Mouse (Mus musculus) cerebellum, adult 11-12 months (tissue): Measurements from ENCODE around the gene Pde6d.

Source experiments
- DNase-seq: peaks from one replicate; pipeline ENCODE4 v3.0.0; 2022

Pde6d gene

GRCm38 (mm10) chr1:86582451-86583096, at the start of gene Pde6d, which contains the start of gene Cops7b:
Gene Pde6d (minus strand): TSS chr1:86582629.
Gene Cops7b (plus strand): TSS chr1:86582904.
- peak; percentile 95 for DNase-seq

- no peak for DNase-seq
These were observed 48.1 kb upstream of the Pde6d start for GRCm38 (mm10) chr1:86630527-86630926.

DNA sequence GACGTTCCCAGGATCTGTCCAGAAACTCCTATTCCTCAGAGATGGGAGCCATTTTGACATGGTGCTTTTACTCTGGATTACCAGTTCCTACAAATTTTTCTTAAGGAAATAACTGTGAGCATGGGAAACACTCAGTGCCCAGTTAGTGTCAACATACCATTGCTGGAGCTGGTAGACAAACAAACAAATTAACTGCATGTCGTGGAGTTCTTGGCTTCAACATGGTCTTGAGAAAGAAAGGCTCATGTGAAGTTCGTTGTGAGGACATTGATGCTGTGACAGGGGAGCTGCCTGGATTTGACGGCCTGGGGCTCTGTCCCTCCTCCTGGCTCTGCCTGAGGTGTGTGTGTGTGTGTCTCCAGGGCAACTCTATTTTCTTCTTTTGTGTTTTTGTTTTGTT, 47.5 kb upstream of the Pde6d start:
- no peak for DNase-seq

DNA sequence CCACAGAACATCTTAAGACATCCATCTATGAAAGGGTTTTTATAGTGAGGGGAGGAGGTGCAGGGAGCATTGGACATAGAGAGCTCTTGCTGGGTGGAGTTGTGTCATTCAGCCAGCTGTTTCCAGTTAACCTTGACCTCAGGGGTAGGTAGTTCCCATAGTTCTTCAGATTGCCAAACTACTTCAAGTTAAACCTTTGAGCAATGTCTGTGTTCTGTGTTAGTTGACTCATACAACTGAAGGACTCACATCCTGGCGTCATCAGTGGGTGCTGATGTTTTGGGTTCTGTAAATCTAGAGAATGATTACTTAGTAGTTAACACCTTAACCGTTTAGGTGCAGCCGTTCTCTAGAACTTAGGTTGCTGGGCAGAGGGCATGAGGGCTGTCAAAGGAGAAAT, 45.8 kb upstream of the Pde6d start:
- DNase-seq: no peak

- no peak for DNase-seq
These were observed 40.9 kb upstream of the Pde6d start for GRCm38 (mm10) chr1:86623001-86624000.

DNA sequence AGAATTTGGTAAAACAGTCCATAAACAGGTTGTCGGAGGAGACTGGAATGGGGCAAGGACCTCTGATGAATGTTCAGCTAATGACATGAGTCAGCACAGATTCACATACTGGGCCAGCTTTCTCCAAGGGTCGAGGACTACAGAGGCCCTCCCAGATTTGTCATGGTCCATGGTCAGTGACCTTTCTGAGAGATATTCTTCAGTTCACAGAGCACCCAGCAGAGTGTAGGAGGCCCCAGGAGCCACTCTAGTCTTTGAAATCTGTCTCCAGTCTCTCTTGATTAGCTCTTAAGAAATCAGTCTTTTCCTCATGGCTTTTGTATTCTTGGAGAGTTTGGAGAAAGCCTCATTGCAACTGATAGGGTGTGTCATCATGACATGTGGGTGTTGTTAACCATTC, 39.9 kb upstream of the Pde6d start:
- DNase-seq: no peak

- no peak for DNase-seq
These were observed 36.2 kb upstream of the Pde6d start for GRCm38 (mm10) chr1:86618454-86619125.

GRCm38 (mm10) chr1:86614269-86614668, 31.8 kb upstream of the Pde6d start:
- no peak for DNase-seq

DNA sequence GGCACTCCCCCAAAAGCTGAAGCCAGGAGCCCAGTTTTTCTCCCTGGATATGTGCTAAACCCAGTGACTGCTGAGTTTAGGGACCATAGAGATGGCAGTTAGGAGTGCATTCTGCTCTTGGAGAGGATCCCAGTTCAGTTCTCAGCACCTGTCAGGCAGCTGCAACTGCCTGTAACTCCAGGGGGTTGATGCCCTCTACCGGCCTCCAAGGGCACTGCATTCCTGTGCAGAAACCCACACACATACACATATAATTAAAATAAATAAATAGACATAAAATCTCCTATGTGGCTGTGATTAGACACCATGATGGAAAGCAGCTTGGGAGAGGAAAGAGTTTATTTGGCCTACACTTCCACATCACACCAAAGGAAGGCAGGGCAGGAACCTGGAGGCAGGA, 29.7 kb upstream of the Pde6d start:
- DNase-seq: no peak

DNA sequence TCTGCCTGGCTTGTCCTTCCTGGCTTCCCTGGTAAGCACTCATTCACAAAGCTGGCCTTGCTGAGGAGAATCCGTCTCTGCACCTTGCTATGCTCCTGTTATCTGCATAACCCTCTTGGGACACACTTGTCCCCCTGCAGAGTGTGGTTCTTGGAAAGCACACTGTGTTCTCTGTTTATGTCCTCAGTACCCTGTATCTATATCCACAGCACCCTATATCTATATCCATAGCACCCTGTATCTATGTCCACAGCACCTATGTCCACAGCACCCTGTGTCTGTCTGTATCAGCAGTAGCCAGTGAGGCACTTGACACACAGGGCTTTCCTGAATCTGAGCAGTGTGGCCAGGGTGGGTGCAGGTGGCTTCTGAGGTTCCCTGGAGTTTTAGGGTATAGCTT, 28.5 kb upstream of the Pde6d start:
- DNase-seq: no peak

GRCm38 (mm10) chr1:86600117-86600516, 17.7 kb upstream of the Pde6d start:
- no peak for DNase-seq

DNA sequence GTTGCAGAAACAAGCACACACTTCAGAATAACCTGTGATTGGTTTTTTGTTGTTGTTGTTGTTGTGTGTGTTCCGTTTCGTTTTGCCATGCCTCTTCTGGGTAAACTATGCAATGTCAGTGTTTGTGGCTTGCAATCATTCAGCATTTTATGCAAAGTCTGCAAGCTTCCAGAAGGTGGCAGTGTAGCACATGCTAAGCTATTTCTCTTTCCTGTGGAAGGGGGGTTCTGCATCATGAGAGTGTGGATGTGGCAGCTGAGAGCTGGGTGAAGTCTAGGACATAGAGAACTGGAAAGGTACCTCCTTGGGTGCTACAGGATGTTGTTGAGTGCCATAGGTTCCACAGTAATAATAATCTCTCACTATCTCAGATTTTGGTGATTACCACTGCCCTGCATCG, 16.1 kb upstream of the Pde6d start:
- DNase-seq: no peak

DNA sequence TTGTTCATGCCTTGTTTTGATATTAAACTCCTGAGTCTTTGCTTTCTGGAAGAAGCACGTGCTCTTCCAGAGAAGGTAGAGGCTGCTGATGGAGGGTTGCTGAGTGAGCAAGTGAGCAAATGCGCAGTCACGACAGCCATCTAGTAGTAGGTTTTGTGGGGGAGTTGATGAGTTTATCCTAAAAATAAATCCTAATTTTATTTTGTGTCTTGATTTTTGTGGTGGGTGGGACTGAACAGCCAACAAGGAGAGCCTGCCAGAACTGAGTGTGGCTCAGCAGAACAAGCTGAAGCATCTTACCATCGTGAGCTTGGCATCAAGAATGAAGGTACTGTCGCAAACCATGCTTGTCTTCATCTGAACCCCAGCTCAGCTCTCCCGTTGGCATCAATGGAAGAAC, 14.1 kb upstream of the Pde6d start:
- DNase-seq: no peak

DNA sequence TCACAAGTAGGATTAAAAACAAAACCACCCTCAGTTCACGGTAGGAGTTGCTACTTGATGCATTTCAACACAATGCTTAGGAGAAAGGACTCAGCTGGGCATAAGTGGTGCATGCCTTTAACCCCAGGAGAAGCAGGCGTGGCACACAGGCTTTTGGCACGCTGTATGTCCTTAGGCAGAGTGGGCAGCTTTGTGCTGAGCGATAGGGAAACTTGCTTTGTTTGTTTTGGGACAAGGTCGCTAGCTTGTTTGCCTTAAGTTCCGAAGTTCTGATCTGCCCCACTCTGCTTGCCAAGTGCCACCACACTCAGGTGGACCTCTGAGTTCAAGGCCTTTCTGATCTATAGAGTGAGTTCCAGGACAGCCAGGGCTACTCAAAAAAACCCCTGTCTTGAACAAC, 12.9 kb upstream of the Pde6d start:
- no peak for DNase-seq

DNA sequence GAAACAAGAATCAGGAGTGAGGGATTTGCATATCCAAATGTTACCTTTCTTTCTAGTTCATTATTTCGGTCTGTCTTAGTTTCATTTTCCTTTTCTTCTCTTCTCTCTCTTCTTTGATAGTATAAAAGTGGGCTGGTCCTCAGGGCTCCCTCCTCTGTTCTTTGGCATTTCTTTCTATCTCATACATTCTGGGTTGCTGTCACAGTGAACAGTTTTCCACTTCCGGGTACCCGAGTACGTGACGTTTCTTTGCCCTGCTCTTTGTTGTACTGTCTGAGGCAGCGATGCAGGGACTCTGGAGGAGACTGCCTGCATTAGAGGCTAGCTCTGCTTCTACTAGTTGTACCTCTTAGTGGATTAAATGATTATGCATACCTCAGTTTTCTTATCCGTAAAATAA, 12.1 kb upstream of the Pde6d start:
- DNase-seq: no peak

DNA sequence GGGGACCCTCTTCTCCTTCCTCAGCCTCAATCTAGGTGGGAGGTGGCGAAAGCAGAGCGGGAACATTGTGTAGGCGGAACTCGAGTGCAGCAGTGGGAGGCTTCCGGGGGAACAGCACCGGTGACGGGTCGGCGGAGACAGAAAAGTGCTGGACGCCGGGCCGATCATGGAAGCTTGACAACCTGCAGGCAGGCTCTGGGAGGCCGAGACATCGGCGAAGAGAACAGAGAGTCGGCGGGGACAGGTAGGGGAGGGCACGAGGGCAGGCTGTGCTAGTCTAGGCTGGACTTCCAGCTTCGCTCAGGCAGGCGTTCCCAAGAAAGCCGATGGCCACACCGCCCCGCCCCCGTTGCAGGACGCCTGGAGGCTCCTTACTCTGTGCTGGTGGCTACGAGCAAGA, 4.6 kb upstream of the Pde6d start:
- DNase-seq: peak; percentile 71

DNA sequence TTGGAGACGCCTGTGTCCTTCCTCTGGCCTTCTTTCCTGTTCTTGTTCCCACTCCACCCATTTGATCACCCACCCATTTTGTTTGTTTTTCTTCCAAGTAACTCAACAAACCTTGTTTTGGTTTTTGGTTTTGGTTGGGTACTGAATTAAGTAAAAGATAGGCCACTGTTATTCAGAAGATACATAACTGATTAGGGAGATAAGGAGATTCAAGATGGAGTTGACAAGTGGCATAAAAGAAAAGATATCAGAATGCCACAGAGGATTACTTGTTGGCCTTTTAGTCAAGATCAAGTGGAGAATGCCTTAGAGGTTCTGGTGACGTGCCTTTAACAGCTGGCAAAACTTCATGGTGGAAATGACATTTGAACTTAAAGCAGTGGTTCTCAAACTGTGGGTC, 1.3 kb upstream of the Pde6d start:
- DNase-seq: no peak

- peak; percentile 71 for DNase-seq
These were observed 558 bp downstream of the Pde6d start for GRCm38 (mm10) chr1:86581692-86582450.

GRCm38 (mm10) chr1:86580426-86580825, 2.0 kb downstream of the Pde6d start:
- DNase-seq: no peak

GRCm38 (mm10) chr1:86571941-86572340, 10.5 kb downstream of the Pde6d start:
- no peak for DNase-seq

DNA sequence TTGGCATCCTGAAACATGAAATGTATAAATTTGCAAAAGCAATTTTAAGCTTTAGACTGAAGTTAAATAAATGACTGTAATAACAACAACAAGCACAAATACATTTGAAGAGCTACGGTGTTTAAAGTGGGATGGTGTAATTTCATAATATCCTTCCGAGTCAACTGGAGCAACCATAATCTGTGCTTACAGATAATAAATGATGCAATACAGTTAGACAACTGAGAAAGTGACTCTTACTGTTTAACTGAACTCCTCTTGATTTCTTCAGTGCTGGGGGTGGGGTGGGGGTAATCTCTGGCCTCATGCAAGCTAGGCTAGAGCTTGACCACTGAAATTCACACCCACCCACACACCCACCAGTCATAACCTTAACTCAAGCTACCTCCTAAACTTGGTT, 11.0 kb downstream of the Pde6d start:
- no peak for DNase-seq

DNA sequence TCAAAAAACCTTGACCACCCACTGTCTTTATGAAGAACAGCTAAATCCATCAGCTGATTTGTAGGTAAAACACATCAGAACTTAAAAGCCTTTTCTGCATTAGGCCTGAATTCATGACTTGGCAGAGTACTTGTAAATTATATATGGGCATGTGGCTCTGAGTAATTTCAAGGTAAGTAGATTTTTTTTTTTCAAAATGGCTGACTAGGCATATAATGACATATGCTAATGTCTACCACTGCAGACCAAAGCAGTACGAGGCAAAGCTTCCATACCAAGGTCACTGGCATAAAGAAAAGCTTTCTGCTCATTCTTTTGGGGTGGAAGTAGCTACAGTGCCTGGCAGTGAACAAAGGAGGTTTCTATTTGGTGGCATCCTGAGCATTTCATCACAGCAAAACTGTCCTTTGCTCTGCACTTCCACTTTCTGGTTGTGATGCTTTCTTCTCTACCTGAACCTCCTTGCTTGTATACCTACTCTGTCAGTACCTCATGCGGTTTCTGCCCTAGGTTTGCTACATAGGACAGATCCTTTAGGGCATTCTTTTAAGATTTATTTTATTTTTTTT, 13.1 kb downstream of the Pde6d start:
- no peak for DNase-seq
